Mouse (Mus musculus) retina, adult 2 months (tissue): ENCODE measurements around the gene Camk1g.

Experiments
- DNase-seq: peaks from one replicate; pipeline ENCODE4 v3.0.0-alpha.2; 2012; ENCODE audit warnings: low read depth, low spot score

Gene Camk1g

GRCm38 (mm10) chr1:193373906-193374413, 3.9 kb upstream of the Camk1g start:
- DNase-seq, result no peak

DNA sequence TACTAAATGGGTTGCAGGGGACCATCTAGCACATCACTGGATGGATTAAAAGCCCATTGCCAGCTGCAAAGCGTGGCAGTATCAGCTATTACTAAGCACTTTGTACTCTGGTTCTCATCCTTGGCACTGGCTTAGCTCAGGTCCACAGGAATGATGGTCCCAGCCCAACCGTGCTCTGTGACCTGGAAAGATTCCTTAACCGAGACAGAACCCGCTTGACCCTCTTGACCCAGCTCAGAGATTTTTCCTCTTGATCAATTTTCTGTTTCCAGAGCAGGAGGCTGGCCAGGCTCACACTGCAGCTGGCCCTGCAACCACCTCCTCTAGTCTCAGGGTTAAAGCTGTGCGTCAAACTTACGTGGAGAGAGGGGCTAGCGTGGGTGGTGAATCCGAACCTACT, 1.0 kb downstream of the Camk1g start:
- no peak for DNase-seq

- DNase-seq, result no peak
These were observed 2.0 kb downstream of the Camk1g start for GRCm38 (mm10) chr1:193368055-193368454.

- no peak for DNase-seq
These were observed 6.3 kb downstream of the Camk1g start for GRCm38 (mm10) chr1:193363801-193364231.

DNA sequence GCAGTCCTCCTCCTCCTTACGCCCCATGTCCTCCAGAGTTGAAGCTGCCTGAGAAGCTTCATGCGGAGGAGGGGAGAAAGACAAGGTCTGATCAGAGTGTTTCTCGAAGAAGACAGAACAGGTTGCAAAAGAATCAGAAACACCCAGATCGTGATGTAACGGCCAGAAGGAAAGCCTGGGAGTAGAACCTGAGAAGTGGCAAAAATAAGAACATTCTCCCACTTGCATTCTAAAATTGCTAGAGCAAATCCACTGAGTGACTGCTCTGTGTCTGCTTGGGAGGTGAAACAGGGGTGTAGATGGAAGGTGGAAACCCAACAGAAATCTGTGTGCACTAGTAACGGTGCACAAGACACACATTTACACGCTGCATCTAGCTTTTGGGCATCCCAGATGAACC, 8.0 kb downstream of the Camk1g start:
- DNase-seq, result no peak

- DNase-seq, result no peak
These were observed 8.9 kb downstream of the Camk1g start for GRCm38 (mm10) chr1:193361181-193361580.

DNA sequence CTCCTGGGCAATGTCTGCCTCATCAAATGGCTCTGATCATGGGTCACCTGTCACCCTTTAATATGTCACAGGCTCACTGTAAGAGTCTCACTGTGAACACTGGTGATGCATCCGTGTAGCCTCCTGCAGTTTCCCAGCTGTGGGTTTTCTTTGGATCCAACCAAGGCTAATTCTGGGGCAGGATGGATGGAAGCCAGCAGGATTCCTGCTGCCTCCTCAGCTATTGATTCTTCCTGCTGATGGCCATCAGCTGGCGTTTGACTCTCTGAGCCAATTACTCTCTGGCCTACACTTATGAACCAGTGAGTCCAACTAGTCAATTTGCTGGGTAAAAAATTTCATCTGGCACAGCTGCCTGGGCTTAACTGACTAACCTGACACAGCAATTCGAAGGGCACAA, 10.9 kb downstream of the Camk1g start:
- no peak for DNase-seq

- no peak for DNase-seq
These were observed 18.5 kb downstream of the Camk1g start for GRCm38 (mm10) chr1:193351583-193351982.

- no peak for DNase-seq
These were observed 19.6 kb downstream of the Camk1g start for GRCm38 (mm10) chr1:193350546-193350801.

DNA sequence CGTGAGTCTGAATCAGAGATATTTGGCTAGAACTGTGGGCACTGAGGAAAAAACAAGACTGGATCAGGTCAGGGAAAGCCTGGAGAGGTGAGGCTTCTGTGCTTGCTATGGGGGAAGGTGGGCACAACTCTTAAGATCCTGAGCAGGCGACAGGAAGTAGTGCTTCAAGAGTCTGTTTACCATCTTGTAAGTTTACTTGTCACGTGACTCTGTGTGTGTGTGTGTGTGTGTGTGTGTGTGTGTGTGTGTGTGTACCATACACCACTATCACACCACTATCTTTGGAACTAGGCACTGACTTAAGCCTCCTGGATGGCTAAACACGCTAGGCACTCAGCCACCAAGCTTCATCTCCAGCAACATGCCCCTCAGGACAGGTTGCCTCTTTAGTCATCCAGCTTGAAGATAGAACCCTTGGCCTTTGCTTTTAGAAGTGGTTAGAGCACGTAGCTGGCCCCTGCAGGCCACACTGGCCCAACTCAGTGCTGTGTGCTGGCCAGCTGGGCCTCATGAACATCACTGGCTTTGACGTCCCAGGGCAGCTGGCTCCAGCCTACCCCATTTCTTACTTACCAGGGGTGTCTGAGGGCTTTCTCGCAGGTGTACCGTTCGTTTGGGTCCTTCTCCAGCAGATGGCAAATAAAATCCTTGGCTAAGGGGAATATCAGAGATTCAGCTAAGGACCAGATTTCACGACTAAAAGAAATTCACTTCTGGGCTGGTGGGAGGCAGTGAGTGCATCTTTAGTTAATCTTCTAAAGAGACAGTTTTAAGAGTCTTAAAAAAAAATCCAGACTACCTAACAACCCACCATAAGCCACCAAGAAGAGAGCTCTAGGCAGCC, 20.2 kb downstream of the Camk1g start:
- DNase-seq, result no peak

GRCm38 (mm10) chr1:193348261-193348962, 21.7 kb downstream of the Camk1g start:
- DNase-seq, result no peak

GRCm38 (mm10) chr1:193346908-193347307, 23.2 kb downstream of the Camk1g start:
- DNase-seq, result no peak

GRCm38 (mm10) chr1:193344976-193345375, 25.1 kb downstream of the Camk1g start:
- no peak for DNase-seq

GRCm38 (mm10) chr1:193343853-193344252, 26.2 kb downstream of the Camk1g start:
- no peak for DNase-seq

GRCm38 (mm10) chr1:193342198-193342946, 27.7 kb downstream of the Camk1g start:
- no peak for DNase-seq

DNA sequence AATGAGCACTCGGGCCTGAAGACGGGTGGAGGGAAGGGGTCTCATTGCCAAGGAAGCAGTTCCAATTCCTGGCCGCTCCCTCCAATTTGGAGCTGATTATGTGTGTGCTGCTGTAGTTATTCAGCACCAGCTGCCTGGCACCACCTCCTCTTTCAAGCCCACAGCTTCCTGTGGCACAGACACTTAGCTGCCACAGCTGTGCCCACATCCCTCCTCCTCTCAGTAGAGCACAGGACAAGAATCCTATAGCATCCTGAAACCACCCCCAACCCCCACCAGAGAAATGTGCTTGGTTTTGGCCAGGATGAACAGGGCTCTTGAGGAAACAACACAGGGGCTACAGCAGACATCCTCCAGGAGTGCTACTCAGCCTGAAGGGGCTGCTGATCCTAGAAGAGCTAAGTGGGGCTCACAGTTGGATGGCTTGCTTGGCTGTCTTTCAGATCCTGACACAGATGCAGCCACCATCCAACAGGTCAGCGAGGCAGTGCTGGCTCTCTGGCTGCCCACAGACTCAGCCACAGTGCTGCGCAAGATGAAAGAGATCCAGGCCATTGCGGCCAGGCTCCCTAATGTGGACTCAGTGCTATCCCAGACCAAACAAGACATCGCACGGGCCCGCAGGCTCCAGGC, 31.6 kb downstream of the Camk1g start:
- DNase-seq, result no peak

- DNase-seq, result no peak
These were observed 32.2 kb downstream of the Camk1g start for GRCm38 (mm10) chr1:193337787-193338310.

GRCm38 (mm10) chr1:193337018-193337321, 33.1 kb downstream of the Camk1g start:
- no peak for DNase-seq

GRCm38 (mm10) chr1:193336122-193337017, 33.7 kb downstream of the Camk1g start:
- DNase-seq, result no peak

DNA sequence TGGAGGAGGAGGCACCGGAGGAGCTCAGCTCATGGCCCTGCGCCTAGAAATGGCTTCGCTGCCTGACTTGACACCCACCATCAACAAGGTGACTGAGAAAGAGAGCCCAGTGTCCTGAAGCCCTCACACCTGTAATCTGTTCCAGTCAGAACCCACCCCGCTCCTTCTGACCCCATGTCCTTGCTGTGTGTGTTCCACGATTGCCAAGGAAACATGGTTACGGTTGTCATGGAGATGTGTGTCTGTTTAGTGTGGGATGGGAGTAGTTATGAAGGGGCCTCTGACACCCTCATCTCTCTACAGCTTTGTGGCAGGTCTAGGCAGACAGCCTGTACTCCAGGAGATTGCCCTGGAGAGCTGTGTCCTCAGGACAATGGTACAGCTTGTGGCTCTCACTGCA, 35.6 kb downstream of the Camk1g start:
- no peak for DNase-seq

DNA sequence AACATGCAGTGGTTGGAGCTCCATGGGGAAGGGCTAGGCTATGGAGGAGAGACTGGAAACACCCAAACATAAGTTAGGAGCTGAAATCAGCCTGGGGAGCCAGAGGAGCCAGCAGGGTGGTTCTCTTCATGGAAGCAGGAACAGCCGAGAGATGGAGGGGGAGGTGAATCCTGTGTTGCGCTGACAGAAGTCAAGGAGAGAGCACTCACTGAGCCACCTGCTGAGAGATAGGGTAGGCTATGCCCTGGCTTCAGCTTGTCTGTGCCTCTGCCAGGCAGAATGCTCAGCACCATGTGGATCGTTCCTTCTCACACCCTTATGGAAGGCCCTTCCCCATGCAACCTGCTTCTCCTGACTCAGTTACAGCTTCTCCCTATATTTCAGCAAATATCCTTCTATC, 36.3 kb downstream of the Camk1g start:
- DNase-seq, result no peak
